Mouse (Mus musculus) adrenal gland, adult 8-10 months (tissue): ENCODE data around the gene Trpc4ap. TPM values are rescaled to one million over a fixed set of nuclear protein-coding genes. Genes with fewer than 3 reads are reported as not detected.
"Not testable (repeated sequence)": the region's sequence is repeated elsewhere in the genome, so short reads cannot be mapped to it uniquely, and the experiment has no call there.

Experiments
- DNase-seq: peaks from one replicate; pipeline ENCODE4 v3.0.0; 2022
- total RNA-seq, 4 experiments: library from RNA; stranded (reverse); gene quantifications; 2 replicates each; pipeline ENCODE4 v1.2.4; 2022

Gene Trpc4ap
- 100 to 1,000 TPM; 137 to 164 (median 150) TPM for total RNA-seq

DNA sequence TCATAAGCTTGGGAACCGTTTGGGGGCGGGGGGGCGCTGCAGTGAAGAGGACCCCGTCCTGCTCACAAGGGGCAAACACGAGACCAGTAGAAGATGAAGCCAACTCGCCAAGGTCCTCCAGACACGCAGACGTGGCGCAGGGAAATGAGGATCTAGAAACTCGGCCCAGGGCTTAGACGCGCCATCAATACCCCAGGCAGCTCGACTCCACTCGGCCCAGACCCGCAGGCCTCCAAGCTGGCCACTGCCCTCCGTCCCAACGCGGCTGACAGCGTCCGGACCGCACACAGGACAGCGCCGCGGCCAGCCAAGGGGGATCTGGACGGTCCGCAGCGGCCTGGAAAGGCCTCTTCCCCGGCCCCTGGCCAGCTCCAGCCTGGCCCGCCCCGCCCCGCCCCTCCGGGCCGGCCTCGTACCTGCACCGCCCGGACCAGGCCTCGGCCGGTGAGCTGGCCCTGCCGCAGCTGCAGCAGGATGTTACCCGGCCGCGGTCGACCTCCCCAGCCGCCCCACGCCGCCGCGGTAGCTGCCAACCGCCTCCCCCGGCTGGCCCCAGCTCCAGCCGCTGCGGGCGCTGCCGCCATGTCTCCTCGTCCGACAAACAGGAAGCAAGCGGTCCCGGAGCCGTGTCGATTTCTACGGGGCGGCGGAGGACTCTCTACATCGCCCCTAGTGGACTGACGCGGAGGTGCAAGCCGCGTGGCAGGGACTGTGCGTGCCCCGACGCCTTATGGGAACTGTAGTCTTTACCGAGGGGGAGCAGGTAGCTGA lies at the start of gene Trpc4ap:
Trpc4ap (minus strand) TSS at position 662 of the 771 bp plus-strand sequence.
- peak; percentile 92 for DNase-seq

DNA sequence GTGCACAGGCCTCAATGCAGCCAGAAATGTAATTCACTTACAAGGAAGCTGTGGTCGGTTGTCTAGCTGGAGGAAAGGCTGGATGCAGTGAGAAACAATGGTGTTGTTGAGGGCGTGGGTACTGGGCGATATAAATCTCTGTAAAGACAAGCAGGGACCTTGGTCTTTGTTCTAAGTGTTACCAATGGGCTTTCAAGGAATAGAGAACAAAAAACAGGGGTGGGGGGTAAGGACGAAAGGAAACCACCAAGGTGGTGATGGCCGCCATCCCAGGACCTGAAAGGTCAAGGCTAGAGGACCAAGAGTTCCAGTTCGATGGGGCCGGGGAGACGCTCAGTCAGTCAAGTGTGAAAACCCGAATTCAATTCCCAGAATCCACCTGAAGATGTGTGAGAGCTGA lies 45.6 kb upstream of the Trpc4ap start:
- DNase-seq = no peak

DNA sequence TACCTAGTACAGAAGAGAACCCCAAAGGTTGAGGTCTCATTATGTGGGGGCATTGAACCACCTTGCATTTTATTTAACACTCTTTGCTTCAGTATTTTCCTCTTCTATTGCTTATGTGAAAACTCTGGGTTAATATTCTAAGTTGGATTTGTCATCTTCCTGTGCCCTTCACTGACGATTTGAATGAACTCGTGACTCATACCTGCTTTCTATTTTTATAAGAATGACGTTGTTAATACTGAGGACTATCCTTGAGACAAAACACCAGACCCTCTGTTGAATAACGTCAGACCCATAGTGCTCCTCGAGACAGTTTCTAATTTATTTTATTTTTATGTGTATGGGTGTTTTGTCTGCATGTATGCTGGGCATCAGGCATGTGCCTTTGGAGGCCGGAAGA lies 44.8 kb upstream of the Trpc4ap start:
- no peak for DNase-seq

DNA sequence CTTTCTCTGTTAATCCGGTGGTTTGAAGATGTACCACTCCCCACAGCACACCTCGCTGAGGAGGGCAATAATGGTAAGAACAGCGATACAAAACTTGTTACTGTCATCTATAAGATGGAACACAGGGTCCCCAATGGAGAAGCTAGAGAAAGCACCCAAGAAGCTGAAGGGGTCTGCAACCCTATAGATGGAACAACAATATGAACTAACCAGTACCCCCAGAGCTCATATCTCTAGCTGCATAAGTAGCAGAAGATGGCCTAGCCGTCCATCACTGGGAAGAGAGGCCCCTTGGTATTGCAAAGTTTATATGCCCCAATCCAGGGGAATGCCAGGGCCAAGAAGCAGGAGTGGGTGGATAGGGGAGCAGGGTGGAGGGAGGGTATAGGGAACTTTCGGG lies 43.6 kb upstream of the Trpc4ap start, which contains the start of gene Gm17581:
Gm17581 (minus strand) TSS at position 101 of the 400 bp plus-strand sequence.
- DNase-seq = not testable (repeated sequence)

DNA sequence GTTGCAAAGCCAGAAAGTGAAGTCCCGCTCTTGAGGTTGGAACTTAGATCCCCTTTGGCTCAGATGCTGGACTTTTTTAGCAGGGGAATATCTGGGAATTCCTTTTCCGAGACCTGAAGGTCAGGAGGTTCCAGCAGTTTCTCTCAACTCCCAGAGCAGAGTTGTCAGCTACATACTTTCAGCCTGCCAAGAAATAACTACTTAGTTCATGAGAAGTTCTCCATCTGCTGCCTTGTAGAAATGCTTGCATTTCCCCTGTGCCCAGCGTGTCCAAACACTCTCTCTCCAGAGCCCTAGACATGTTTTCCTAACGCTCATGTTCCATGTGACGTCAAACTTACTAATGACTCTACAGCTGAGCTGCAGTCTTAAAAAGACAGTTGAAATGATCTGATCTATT lies 42.9 kb upstream of the Trpc4ap start:
- DNase-seq = no peak

DNA sequence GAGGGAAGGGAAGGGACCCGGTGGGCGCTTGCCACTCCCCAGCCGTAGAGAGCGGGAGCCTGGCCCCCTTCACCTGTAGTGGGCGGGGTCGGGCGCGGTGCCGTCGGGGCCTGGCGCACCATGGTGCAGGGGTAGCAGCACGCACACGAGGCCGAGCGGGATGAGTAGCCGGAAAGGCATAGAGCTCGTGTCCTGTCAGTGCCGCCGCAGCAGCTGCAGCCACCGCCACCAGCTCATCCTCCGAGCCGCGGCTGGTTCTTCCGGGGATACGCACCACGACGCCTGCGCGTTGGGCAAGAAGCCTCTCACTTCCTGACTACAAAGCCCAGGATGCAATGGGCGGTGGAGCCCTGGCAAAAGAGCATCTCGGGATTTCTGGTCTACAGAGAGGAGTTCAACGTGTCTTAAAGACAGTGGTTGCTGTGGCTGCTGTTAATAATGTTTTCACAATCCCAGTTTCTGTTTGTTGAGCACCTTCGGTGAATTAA lies 37.0 kb upstream of the Trpc4ap start, which contains the start of gene Edem2:
Edem2 (minus strand) TSS at position 318 of the 488 bp plus-strand sequence.
- peak; percentile 91 for DNase-seq

DNA sequence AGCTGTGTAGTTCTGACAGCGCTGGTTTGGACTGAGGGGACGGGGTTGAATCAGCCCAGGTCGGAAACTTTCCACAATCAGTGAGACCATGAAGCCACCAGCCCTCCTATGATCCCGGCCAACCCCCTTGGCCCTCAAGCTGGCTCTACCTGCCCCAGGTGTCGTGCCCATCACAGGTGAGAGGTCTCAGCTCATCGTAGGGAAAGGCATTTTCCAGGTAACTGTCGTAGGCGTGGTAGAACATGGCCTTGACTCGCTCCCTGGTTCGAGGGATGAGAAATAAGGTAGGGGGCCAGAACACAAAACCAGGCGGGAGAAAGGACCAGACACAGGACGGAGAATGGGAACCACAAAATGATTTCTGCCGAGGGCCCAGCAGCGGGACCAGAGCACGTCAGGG lies 36.6 kb upstream of the Trpc4ap start:
- no peak for DNase-seq

DNA sequence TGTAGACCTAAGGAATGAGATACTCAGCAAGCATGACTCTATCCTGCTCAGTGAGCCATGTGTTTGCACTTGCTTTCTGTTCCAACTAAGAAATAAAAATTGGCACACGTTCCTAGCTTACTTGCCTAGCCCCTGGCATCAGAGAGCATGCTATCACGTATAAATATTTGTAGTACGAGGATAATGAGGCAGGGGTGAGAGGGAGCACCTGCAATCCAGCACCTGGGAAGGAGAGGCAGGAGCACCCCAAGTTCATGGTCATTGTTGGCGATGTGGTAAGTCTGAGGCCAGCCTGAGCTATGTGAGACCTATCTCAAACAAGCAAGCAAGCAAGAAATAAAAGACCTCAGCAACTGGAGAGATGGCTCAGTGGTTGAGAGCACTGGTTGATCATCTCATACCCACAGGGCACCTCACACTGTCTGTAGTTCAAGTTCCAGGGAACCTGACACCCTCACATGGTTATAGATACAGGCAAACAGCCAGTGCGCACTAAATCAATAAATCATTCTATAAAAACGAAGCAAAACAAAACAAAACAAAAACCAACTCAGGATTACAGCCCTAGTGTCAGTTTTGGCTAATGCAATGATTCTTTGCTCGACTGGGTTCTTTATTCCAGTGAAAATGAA lies 35.7 kb upstream of the Trpc4ap start:
- no peak for DNase-seq

DNA sequence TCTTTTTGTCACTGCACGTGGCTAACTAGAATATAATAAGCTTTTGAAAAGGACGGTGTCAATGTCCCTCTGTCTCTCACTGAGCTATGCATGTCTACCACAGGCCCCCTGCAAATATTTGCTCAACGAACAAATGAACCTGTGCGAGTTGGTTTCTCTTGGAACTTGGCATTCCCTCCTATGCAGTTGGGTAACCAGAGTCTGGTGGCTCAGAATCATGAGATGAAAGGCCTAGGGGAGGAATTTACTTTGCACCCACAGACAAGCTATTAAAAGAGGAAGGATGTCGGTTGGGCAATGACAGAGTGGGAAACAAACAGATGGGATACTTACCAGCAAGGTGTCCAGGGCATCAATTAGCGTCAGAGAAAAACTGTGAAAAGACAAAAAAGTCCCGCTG lies 34.1 kb upstream of the Trpc4ap start:
- no peak for DNase-seq

DNA sequence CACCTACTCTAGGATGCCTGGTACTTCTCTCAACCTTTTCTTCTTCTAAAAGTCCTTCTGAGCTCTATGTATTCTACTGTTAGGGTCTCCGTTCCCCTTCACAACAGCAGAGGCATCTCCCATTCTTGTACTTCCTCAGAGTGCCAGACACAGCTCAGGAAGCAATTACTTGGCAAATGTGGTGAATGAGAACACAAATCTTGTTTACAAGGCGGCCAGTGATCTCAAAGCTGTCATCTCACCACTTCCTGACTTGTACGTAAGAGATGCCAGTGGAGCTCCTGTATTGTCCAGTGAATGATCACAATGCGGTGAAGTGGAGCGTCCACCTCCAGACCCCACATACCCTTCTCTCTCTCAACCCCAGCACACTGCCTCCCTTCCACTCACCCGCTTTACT lies 32.3 kb upstream of the Trpc4ap start:
- no peak for DNase-seq

DNA sequence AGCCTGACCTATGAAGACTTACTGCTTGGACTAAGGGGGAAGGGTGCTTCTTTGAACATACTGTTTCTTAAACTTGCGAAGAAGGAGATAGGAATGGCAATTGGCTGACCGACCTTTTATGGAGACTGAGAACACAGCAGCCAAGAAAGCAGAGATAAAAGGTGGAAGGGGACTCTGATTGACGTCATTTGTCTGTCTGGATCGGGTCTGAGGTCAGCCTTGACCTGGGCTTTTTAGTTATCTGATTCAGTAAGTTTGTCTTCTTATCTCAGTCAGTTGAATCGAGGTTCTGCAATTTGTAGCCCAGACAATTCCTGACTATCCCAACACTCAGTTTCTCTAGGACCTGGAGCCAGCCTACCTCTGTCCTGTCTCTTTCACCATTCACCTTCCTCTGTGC lies 31.9 kb upstream of the Trpc4ap start:
- DNase-seq = no peak

DNA sequence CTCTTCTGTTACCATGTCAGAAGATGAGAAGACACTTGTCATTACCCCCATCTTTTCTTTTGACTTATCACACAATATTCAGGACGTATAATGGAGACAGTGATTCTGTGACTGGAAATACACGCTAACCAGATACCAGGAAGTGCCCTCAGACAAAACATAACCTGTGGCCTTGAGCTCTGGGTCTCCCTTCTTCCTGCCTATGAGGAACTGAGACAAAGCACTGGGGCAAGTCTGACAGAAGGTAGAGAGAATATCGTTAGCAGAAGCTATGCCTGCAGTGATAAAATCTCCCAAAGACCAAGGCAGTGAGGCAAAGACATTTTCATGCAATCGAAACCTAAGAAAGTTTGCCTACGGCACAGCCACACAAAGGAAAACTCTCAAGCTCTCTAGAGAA lies 28.4 kb upstream of the Trpc4ap start:
- DNase-seq = no peak

DNA sequence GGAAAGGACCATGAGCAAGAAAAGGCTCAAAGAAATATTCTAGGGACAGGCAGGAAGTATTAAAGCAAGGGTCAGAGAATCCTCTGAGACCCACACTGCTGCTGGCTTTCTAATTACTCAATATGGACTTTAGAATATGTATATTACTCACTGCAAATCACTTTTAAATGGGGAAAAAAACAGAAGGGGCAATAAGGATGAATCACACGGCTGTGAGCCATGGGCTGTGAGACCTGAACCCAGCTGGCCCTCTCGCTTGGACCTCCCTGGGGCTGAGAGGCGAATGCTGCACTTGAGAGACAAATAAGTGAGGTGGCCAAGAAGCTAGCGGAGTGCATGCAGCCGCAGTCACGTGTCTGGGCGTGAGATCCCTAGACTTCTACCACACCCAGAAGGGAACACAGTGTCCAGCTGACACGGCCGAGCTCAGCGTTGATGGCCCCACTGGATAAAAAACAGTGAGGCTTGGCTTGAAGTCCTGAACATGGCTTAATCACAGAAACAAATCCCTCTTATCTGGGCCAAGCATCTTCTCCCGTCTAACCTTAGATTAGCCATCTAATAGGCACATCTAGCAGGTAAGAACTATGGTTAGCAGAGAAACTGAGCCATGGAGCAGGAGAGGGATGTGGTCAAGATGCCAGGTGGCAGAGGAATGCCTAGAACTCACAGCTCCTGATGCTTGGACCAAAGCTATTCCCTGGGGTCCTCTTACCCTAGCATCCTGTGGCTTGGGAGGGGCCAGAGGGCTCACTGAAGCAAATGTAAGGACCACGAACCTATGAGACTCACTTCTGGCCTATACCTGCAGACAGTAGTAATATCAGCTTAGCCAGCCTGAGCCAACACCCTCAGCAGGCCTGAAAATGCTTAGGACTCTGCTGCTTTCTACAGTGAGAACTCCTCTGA lies 25.2 kb upstream of the Trpc4ap start:
- no peak for DNase-seq

DNA sequence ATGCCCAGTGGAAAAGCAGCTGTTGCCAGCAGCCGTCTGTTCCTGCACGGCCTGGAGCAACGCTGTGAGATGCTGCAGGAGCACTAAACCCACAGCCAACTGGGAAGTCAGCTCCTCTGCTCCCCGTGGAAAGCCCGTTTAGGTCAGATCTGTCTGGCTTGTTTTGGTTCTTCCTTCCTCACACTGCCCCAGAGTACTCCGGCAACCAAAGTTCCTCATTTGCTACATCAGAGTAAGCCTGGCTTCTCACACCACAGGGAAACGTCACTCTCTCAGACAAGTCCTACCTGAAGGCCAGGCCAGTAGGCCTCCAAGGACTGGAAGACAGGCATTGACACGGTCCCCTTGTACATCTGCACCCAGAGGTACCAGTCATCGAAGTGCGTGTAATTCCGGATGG lies 18.4 kb upstream of the Trpc4ap start:
- DNase-seq = no peak

DNA sequence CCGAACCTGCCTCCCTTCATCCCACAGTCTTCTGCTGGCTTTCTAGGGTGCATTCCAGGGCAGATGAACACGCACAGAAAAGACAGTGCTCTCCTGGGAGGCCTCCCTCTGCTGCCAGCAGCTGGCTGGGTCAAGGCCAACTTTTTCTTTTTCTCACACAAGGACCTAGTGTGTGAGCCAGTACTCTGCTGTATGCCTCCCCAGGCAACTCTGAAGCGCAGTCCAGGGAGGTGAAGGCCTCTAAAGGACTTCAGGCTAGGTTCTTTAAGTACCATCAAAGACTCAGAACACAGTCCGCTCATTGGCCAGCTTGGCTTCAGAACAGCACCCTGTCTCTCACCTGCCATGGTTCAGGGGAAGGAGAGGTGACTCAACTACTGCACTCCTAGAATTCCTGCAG lies 15.1 kb upstream of the Trpc4ap start:
- peak; percentile 73 for DNase-seq

DNA sequence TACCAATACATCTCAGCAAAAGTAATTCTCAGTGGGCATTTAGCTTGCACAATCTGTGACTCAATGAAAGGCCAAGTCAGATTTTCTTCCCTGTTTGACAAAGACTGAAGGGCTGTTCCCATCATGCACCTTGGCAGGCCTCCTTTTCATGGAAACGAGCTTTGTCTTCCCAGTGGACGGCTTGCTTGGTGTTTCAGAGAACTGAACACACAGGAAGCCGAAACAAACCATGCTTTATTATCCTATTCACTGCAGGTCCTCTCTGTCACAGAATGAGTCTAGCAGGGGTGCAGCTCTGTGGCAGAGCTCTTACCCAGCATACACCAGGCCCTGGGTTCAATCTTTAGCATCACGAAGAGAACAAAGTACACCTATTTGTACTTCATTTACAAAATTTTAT lies 11.4 kb upstream of the Trpc4ap start:
- DNase-seq = no peak

DNA sequence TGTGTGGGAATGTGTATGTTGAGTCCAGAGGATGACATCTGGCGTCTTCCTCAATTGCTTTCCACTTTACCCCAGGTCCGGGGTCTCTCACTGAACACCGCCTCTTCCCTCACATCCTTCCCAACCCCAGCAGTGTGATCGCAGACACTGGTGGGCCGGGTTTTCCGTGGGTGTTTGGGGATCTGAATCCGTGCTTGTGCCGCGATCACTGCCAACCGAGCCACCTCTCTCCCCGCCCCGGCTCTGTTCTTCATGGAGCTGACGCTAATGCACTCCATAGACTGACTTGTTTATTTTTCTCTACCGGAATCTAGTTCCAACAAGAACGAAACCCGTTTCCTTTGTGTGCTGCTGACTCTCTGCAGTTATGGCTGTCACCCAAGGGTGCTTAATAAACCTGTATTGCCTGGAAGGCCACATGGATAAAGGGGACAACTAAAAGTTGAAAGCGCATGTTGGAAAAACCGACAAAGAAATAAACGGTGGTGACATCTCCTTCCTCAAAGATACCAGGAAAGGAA lies 9.3 kb upstream of the Trpc4ap start:
- DNase-seq = no peak

DNA sequence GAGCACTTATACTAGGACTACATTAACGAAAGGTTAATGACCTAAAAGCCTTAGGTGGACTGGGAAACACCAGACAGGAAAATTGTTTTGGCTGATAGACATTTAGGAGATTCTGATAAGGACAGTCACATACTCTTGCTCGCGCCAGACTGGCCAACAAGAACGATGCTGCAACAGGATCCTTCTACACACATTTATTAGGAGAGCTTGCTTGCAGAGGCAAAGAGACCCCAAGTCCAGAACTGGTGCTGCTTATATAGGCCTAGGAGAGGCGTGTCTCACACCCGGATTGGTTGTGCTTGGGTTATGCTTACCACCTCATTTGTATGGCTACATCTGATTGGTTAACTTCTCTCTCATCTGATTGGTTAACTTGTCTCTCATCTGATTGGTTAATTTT lies 6.3 kb upstream of the Trpc4ap start:
- DNase-seq = not testable (repeated sequence)

DNA sequence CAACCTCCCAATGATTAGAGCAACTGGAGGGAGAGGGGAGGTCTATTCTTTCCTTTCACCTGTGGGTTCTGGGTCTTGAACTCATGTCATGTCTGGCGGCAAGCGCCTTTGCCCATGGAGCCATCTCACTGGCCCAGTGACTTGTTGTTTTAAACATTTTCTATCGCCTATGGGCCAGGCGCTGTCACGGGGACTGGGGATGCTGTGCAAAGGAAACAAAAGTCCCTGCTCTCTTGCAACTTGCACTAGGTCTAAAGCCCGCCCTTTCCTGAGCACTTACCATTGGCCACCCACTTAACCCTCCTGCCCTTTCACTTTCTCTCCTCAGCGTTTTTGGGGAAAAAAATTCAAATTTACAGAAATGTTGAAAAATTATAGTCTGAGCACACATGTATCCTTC lies 4.7 kb upstream of the Trpc4ap start:
- DNase-seq = no peak

DNA sequence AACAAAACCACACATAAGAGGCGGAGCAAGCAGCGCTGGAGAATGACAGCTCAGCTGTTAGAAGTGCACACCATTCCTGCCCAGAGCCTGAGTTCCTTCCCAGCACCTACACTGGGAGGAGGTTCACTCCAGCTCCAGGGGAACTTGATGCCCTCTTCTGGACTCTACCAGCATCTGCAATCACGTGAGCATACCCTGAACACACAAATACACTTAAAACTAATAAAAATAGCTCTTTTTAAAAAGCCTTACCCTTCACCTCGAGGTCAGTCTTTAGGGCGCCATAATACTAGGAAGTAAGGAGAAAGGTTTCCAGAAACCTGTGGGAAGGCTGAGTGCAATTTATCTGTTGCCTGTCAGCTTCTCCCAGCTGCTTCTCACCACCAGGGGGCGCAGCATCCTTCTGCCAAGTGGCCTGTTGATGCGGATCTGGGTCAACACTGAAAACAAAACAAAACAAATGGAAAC lies 3.9 kb upstream of the Trpc4ap start:
- DNase-seq = peak; percentile 69

DNA sequence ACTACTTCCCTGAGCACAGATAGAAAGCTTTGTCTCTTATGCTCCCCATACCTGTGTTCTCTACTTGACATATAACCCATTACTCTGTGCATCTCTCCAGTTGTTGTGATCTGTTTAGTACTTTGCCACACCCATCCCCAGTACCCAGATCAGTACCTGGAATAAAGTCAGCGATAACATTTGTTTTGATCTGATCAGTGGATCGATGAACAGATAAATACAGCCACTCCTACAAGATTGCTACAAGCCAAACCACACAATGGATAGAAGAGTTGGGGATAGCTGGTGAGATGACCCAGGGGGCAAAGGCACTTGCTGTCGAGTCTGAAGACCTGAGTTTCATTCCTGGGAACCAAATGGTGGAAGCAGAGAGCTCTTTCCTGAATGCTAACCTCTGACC lies 3.1 kb upstream of the Trpc4ap start:
- no peak for DNase-seq

DNA sequence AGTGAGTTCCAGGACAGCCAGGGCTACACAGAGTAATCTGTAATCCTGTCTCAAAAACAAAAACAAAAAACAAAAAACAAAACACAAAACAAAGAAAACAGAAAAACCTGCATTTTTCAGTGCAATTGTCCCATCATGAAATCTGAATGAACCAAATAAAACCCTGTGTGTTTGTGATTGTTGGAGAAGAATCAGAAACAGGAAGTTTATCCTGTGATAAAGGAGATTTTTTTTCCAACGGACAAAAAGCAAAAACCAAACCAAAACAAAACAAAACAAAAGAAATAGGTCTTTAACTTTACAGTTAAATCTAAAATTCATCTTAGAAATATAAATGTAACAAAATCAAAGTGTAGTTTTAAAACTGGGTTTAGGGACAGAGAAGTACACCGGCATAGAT lies 2.4 kb upstream of the Trpc4ap start:
- DNase-seq = no peak

DNA sequence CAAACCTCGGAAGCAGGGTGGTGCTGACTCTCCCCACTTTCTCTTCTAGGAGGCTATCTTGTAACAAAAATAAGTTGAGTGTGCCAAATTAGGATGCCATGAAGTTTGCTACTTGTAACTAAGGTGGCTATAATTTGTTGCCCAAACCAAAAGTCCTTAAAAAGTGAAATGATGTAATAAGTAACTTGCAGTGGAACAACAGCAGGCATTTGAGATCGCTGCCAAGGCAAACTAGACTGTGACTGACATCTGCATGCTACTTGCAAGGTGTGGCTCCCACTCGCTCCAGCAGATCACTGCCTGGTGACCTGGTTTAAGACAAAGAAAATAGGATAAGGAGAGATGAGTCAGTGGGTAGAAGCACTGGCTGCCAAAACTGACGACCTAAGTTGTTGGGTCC lies 952 bp upstream of the Trpc4ap start:
- DNase-seq = no peak
